Mouse (Mus musculus) small intestine, adult 2 months (tissue): ENCODE results near the gene Vmn1r5.

Experiments
- CTCF ChIP-seq: fragments of 200-500 bp; IDR thresholded peaks from 2 replicates; pipeline ENCODE4 v1.5.1; 2012; ENCODE audit warnings: low read depth, mild to moderate bottlenecking, control low read depth, inconsistent platforms, low read length, moderate library complexity, mixed read lengths; ENCODE audit not compliant: insufficient replicate concordance, insufficient read length; ENCODE audit errors: extremely low read depth
- POLR2A ChIP-seq: fragments of 200-500 bp; IDR thresholded peaks from 2 replicates; pipeline ENCODE4 v1.6.1; 2012; ENCODE audit warnings: low read depth, mild to moderate bottlenecking, control low read depth, inconsistent platforms, low read length, moderate library complexity

GRCm38 (mm10) chr6:56923331-56923725 lies 46.7 kb upstream of the Vmn1r5 start:
- TF ChIP-seq POLR2A (no peak), CTCF (no peak)
